Mouse (Mus musculus) neural tube, embryonic 15.5 days (tissue): ENCODE data around the gene Arf4. TPM values are rescaled to one million over a fixed set of nuclear protein-coding genes. Genes with fewer than 3 reads are reported as not detected.

Experiments
- ATAC-seq: fragments of 200-750 bp; cut with Nextera tagmentation; 2 replicates; pipeline ENCODE4 v1.8.0; 2017; ENCODE audit warnings: mild to moderate bottlenecking, moderate TSS enrichment, moderate library complexity; ENCODE audit not compliant: low FRiP score
- H3K27ac ChIP-seq: fragments of 300-500 bp; sonication (generic); replicated peaks from 2 replicates; pipeline ENCODE4 v1.5.1; 2015; ENCODE audit warnings: mild to moderate bottlenecking, inconsistent platforms
- H3K27me3 ChIP-seq: fragments of 300-500 bp; sonication (generic); replicated peaks from 2 replicates; pipeline ENCODE4 v1.6.1; 2015; ENCODE audit warnings: inconsistent platforms
- H3K36me3 ChIP-seq: fragments of 300-500 bp; sonication (generic); 2 replicates; pipeline ENCODE4 v1.6.1; 2015; ENCODE audit warnings: inconsistent platforms
- H3K4me1 ChIP-seq: fragments of 300-500 bp; sonication (generic); 2 replicates; pipeline ENCODE4 v1.6.1; 2015; ENCODE audit warnings: inconsistent platforms
- H3K4me2 ChIP-seq: fragments of 300-500 bp; sonication (generic); 2 replicates; pipeline ENCODE4 v1.6.1; 2015; ENCODE audit warnings: inconsistent platforms, mild to moderate bottlenecking, moderate library complexity
- H3K4me3 ChIP-seq: fragments of 300-500 bp; sonication (generic); replicated peaks from 2 replicates; pipeline ENCODE4 v1.5.1; 2015; ENCODE audit warnings: mild to moderate bottlenecking, inconsistent platforms
- H3K9ac ChIP-seq: fragments of 300-500 bp; sonication (generic); replicated peaks from 2 replicates; pipeline ENCODE4 v1.6.1; 2015; ENCODE audit warnings: mild to moderate bottlenecking, inconsistent platforms
- H3K9me3 ChIP-seq: fragments of 300-500 bp; sonication (generic); replicated peaks from 2 replicates; pipeline ENCODE4 v1.6.1; 2016; ENCODE audit warnings: inconsistent platforms
- WGBS: fragments of 180-500 bp; shearing (Covaris S2); methylation state at CpG from one replicate; pipeline ENCODE4 v1.1.7; 2015; ENCODE audit warnings: mixed read lengths; 5-methylcytosine and 5-hydroxymethylcytosine counted together
- polyA plus RNA-seq: library from polyadenylated mRNA; unstranded; fragments of >200 nt; fragmentation: Nextera tagmentation; extraction: Ambion mirVana; gene quantifications from 2 replicates; pipeline ENCODE4 v1.2.1, GENCODE M21; 2015

The Arf4 gene
- 502 and 529 TPM in 2 replicates for polyA plus RNA-seq

DNA sequence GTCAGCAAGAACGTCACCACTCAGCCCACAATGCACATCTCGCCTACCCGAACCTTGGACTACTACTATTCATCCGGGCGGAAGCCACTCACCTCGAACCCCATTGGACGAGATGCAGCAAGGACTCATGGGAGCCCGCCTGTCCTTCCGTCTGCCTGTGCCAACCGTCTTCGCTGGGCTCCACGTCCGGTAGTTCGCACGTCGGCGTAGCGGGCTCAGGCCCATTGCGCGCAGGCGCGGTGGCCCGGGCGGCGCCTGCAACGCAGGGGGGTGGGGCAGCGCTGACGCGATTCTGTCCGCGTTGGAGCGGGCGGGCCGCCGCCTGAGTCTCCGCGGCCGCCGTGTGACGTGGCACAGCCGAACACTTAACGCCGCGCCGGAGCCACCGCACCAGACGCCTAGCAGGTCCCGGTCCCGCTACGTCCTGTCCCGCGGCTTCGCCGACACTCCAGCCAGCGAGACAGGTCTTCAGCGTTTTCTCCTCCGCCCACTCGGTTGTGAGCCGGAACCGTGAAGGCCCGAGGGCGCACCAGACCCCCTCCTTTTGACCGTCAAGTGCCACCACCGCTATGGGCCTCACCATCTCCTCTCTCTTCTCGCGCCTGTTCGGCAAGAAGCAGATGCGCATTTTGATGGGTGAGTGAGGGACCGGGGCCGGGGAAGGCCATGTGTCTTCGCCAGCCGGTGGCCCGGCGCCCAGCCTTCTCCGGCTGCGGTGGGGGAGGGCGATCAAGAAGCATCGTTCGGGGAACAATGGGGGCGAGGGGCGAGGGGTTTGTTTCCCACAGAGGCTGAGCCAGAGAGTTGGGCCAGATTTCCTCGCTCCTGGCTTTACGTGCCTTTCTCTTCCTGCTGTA is at the start of gene Arf4:
Arf4 (plus strand) TSS at position 224 of the 857 bp plus-strand sequence.
- Histone ChIP-seq H3K36me3 (no peaks in the 10 kb centered on the region), H3K4me3 (peak within 1 kb of the TSS; percentile 80), H3K9me3 (no peaks in the 10 kb centered on the region), H3K9ac (peak within 1 kb of the TSS; percentile 93), H3K27ac (peak within 1 kb of the TSS; percentile 96), H3K4me1 (peaks cover 34% of the 10 kb centered on the region), H3K27me3 (no peaks in the 10 kb centered on the region), H3K4me2 (peak within 1 kb of the TSS; percentile 88)
- WGBS: under 1% methylated on average over 83 of the region's 83 CpGs
- ATAC-seq: peak; percentile 99

- ATAC-seq: no peak
- Histone ChIP-seq H3K4me2 (no peak overlapping the region), H3K4me3 (no peak overlapping the region)
Observed at GRCm38 (mm10) chr14:26591353-26591752, 46.5 kb upstream of the Arf4 start.

GRCm38 (mm10) chr14:26593281-26593895 is 44.5 kb upstream of the Arf4 start:
- H3K36me3 ChIP-seq: peaks cover 18% of the 10 kb centered on the region
- no peak overlapping the region for H3K9ac ChIP-seq
- no peak overlapping the region for H3K27ac ChIP-seq
- no peaks in the 10 kb centered on the region for H3K27me3 ChIP-seq
- 84% methylated on average over 2 of the region's 2 CpGs for WGBS
- no peak for ATAC-seq
- no peak overlapping the region for H3K4me2 ChIP-seq
- no peaks in the 10 kb centered on the region for H3K9me3 ChIP-seq
- no peaks in the 10 kb centered on the region for H3K4me1 ChIP-seq
- no peak overlapping the region for H3K4me3 ChIP-seq

More at GRCm38 (mm10) chr14:26591353-26591752, 46.5 kb upstream of the Arf4 start:
- Histone ChIP-seq H3K27me3 (no peaks in the 10 kb centered on the region), H3K4me1 (0 out of 2 replicates have a peak, but pooled peaks cover 3% of the 10 kb centered on the region), H3K9me3 (no peaks in the 10 kb centered on the region), H3K9ac (no peak overlapping the region), H3K36me3 (0 out of 2 replicates have a peak, but pooled peaks cover 3% of the 10 kb centered on the region), H3K27ac (no peak overlapping the region)

GRCm38 (mm10) chr14:26595167-26595566 is 42.7 kb upstream of the Arf4 start:
- H3K9ac ChIP-seq: no peak overlapping the region
- WGBS: 93% methylated on average over 7 of the region's 7 CpGs
- peaks cover 27% of the 10 kb centered on the region for H3K36me3 ChIP-seq
- no peak for ATAC-seq
- no peak overlapping the region for H3K4me3 ChIP-seq
- no peaks in the 10 kb centered on the region for H3K4me1 ChIP-seq
- H3K9me3 ChIP-seq: no peaks in the 10 kb centered on the region
- H3K27me3 ChIP-seq: no peaks in the 10 kb centered on the region
- H3K27ac ChIP-seq: no peak overlapping the region
- H3K4me2 ChIP-seq: no peak overlapping the region

GRCm38 (mm10) chr14:26595695-26596365 is 42.0 kb upstream of the Arf4 start:
- Histone ChIP-seq H3K9me3 (no peaks in the 10 kb centered on the region), H3K36me3 (peaks cover 31% of the 10 kb centered on the region), H3K4me2 (no peak overlapping the region), H3K27me3 (no peaks in the 10 kb centered on the region), H3K4me1 (no peaks in the 10 kb centered on the region), H3K4me3 (no peak overlapping the region), H3K9ac (no peak overlapping the region), H3K27ac (no peak overlapping the region)
- WGBS: 72% methylated on average over 5 of the region's 5 CpGs
- ATAC-seq: no peak

DNA sequence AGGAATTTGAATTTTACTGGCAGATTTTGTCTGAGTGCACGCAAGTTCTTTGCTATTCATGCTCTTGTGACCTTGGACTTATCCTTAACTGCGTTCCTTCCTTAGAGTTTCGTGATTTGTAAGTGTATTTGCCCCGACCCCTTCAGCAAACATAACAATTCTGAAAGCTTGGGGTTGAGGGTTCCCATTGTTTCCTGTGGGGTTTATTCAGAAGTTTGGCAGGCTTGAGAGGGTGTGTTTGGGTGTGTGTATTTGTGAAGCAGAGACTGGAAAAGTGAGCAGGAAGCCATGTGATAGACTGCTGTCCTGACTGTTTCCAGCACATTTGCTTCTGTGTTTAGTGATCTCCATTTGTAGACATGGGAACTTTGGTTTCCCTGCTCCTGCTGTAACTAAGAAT is 32.5 kb upstream of the Arf4 start:
- Histone ChIP-seq H3K27me3 (no peaks in the 10 kb centered on the region), H3K4me3 (no peak overlapping the region), H3K9ac (no peak overlapping the region), H3K36me3 (peaks cover 59% of the 10 kb centered on the region), H3K4me1 (no peaks in the 10 kb centered on the region), H3K9me3 (no peaks in the 10 kb centered on the region), H3K27ac (no peak overlapping the region), H3K4me2 (no peak overlapping the region)
- ATAC-seq: no peak
- 68% methylated on average over 4 of the region's 4 CpGs for WGBS

DNA sequence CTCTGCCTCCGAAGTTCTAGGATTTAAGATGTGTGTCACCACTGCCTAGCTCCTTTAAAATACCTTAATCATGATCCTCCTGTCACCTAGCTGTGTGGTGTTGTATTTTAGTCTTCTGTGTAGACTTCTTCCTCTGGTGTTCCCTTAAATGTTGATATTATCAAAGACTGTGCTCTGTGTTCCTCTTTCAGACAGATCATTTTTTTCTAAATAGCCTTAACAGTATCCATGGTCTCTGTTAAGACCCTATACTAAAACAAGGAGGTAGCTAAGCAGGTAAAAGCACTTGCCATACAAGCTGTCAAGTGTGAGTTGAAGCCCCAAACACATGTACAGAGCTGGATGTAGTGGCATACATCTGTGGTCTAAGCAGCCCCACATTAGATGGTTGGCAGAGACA is 28.2 kb upstream of the Arf4 start:
- H3K27me3 ChIP-seq: no peaks in the 10 kb centered on the region
- H3K27ac ChIP-seq: no peak overlapping the region
- no peaks in the 10 kb centered on the region for H3K9me3 ChIP-seq
- no peak overlapping the region for H3K4me2 ChIP-seq
- ATAC-seq: no peak
- WGBS: 95% methylated on average over 1 of the region's 1 CpGs
- no peak overlapping the region for H3K4me3 ChIP-seq
- no peak overlapping the region for H3K9ac ChIP-seq
- peaks cover 72% of the 10 kb centered on the region for H3K36me3 ChIP-seq
- no peaks in the 10 kb centered on the region for H3K4me1 ChIP-seq

GRCm38 (mm10) chr14:26610689-26611088 is 27.2 kb upstream of the Arf4 start:
- Histone ChIP-seq H3K9ac (no peak overlapping the region), H3K4me2 (no peak overlapping the region), H3K27me3 (no peaks in the 10 kb centered on the region), H3K27ac (no peak overlapping the region), H3K9me3 (no peaks in the 10 kb centered on the region), H3K4me3 (no peak overlapping the region), H3K4me1 (no peaks in the 10 kb centered on the region), H3K36me3 (peaks cover 73% of the 10 kb centered on the region)
- no peak for ATAC-seq
- WGBS: 97% methylated on average over 4 of the region's 4 CpGs

DNA sequence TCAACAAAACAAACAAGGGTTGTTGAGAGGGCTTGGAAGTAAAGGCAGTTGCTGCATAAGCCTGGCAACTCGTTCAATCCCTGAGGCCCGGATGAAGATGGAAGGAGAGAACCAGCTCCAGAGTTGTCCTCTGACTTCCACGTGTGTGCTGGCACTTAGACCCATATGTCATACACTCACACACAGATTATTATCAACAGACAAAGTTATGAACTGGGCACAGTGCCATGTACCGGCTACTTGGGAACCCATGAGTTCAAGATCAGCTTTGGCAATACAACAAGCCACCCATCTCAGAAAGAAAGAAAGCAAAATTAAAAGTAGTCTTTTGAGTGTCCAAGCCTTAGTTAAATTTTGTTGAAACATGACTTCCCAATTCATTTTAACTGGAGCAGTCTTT is 12.6 kb upstream of the Arf4 start:
- H3K9me3 ChIP-seq: no peaks in the 10 kb centered on the region
- ATAC-seq: no peak
- H3K4me3 ChIP-seq: no peak overlapping the region
- no peaks in the 10 kb centered on the region for H3K27me3 ChIP-seq
- 91% methylated on average over 4 of the region's 4 CpGs for WGBS
- no peak overlapping the region for H3K27ac ChIP-seq
- no peak overlapping the region for H3K4me2 ChIP-seq
- H3K36me3 ChIP-seq: peaks cover 83% of the 10 kb centered on the region
- H3K4me1 ChIP-seq: no peaks in the 10 kb centered on the region
- H3K9ac ChIP-seq: no peak overlapping the region

- no peak overlapping the region for H3K9ac ChIP-seq
- no peak overlapping the region for H3K4me3 ChIP-seq
- no peak overlapping the region for H3K4me2 ChIP-seq
- H3K27me3 ChIP-seq: no peaks in the 10 kb centered on the region
- no peak for ATAC-seq
- H3K27ac ChIP-seq: no peak overlapping the region
- WGBS: 93% methylated on average over 5 of the region's 5 CpGs
- H3K36me3 ChIP-seq: peaks cover 78% of the 10 kb centered on the region
- H3K9me3 ChIP-seq: no peaks in the 10 kb centered on the region
- no peaks in the 10 kb centered on the region for H3K4me1 ChIP-seq
Observed at GRCm38 (mm10) chr14:26626605-26627140, 11.2 kb upstream of the Arf4 start.

- H3K36me3 ChIP-seq: peaks cover 6% of the 10 kb centered on the region
- peaks cover 32% of the 10 kb centered on the region for H3K4me1 ChIP-seq
- H3K4me3 ChIP-seq: peak overlapping the region; percentile 80
- H3K9me3 ChIP-seq: no peaks in the 10 kb centered on the region
- H3K4me2 ChIP-seq: peak overlapping the region; percentile 68
- 30% methylated on average over 17 of the region's 17 CpGs for WGBS
- peak overlapping the region; percentile 51 for H3K9ac ChIP-seq
- peak overlapping the region; percentile 96 for H3K27ac ChIP-seq
- no peaks in the 10 kb centered on the region for H3K27me3 ChIP-seq
- ATAC-seq: peak; percentile 23
Observed at GRCm38 (mm10) chr14:26637025-26637850, 636 bp upstream of the Arf4 start.
